Mouse (Mus musculus) liver, postnatal 0 days (tissue): ENCODE measurements at regions not wholly inside any gene's neighbourhood (a gene's known extent, or its start where the extent isn't known, plus 50 kb on each side); places are given as distances from the start of the nearest gene placed in this dataset.

Source experiments
- CTCF ChIP-seq: sonication (generic); IDR thresholded peaks from 2 replicates; pipeline ENCODE4 v1.5.1; 2016; ENCODE audit warnings: antibody characterized with exemption, low read depth
- EP300 ChIP-seq: IDR thresholded peaks from 2 replicates; pipeline ENCODE4 v1.6.1; 2016; ENCODE audit warnings: antibody characterized with exemption, low read depth, mild to moderate bottlenecking

DNA sequence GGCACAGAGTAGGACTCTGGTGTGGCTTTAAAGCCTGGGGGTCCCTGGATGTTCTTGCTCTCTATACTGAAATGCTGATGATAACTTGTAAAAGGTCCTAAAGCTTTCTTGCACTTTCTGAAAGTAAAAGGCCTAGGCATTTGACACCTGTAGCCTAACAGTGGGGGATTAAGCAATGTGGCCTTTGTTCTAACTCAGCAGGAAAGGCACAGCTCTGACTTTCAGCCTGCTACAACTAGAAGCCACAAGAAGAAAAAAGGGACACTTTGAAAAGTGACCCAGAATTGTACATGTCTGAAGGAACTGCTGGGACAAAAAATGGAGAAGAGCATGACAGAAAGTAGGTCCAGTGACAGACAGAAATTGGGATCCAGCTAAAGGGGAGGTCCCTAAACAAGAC, 329.7 kb downstream of the Vgll3 start:
- TF ChIP-seq CTCF (no peak), EP300 (no peak)
